Mouse (Mus musculus): ENCODE measurements around the gene Npsr1. TPM values are rescaled to one million over a fixed set of nuclear protein-coding genes. Genes with fewer than 3 reads are reported as not detected.

Npsr1 gene
- total RNA-seq, 2 experiments from 2014 or later: 2.8 to 3.1 TPM

DNA sequence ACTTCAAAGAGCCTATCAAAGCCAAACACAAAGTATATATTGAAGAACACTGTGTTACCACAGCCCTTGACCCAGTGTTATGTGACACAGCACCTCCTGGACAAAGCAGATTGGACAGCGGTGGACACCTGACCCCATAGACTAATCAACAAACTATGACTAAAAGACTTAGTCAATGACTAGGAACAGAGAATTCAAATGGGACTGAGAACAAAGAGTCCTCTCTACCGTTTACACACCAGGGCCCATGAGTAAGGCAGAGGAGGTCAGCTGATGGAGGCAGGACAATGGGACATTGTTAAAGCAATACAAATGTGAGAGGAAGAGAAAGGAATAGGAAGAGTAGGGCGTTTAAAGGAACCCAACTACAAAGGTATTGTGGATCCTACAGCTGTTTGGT, 243.5 kb downstream of the Npsr1 start:
- DNase-seq (ENCODE audit: extremely low spot score in 1 of 2, low spot score in 2 of 2): no peak
- intact Hi-C loops (cut with DNase I): no loop called here

DNA sequence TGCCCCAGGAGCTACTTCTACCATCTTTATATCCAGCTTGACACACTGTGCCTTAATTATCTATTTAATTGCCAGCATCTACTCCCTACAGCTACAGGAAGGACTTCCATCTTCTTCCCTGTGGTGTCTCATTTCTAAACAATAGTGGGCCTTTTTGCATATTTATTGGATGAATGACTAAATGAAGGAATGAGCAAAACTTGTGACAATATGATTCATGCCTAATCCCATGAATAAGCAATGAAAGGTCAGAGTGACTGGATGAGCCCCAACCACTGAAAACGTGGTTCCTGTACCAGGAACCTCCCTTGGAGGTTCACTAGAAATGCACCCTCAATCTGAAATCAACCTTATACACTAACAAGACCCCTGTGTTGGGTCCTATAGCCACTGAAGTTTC, 249.2 kb downstream of the Npsr1 start:
- DNase-seq (ENCODE audit: extremely low spot score in 1 of 2, low spot score in 2 of 2): no peak
- intact Hi-C loops (cut with DNase I): no loop called here

DNA sequence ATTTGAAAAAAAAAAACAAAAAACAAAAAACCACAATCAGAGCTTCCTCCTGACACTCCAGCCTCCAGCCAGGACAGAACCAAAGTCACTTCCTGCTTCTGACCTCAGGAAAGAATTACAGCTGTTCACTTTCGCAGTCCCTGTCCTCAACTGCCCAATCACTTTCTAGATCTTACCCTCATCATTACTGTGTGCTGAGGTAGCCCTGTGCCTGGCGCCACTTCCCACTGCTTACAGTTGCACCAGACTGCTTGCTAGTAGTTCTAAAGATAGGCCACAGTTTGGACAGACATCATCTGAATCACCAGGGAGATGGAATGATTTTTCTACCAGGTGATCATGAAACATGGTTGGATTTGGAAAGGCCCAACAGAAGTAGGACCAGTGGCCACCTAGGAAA, 251.7 kb downstream of the Npsr1 start:
- intact Hi-C loops (cut with DNase I): no loop called here
- DNase-seq (ENCODE audit: extremely low spot score in 1 of 2, low spot score in 2 of 2): no peak

DNA sequence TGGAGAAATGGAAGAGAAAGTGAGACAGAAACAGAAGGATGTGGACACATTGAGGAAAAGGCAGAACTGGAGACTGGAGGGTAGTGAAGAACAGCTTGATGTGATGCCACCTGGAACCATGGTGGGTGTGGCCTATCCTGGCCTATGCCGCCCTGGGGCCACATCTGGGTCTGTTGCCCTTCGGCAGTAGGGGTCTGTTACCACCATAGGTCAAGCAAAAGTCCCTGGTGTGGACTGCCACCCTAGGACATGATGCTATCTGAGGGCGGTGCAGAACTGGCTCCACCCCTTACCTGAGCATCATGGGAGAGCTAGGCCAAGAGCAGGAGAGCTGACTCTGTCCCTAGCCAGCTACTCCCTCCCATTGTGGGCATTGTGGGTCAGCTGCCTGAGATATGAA, 253.6 kb downstream of the Npsr1 start:
- intact Hi-C loops (cut with DNase I): no loop called here
- DNase-seq (ENCODE audit: extremely low spot score in 1 of 2, low spot score in 2 of 2): no peak
